Mouse (Mus musculus) gonadal fat pad, adult 2 months (tissue): ENCODE measurements at regions not wholly inside any gene's neighbourhood (a gene's known extent, or its start where the extent isn't known, plus 50 kb on each side); places are given as distances from the start of the nearest gene placed in this dataset.
"Not testable (repeated sequence)": the region's sequence is repeated elsewhere in the genome, so short reads cannot be mapped to it uniquely, and the experiment has no call there.

ENCODE experiments used
- DNase-seq: peaks from one replicate; pipeline ENCODE4 v3.0.0-alpha.2; 2012; ENCODE audit warnings: low read depth

GRCm38 (mm10) chr2:133738839-133739430 lies 187.0 kb downstream of the Bmp2 start:
- DNase-seq = no peak

- DNase-seq = no peak
These were observed 196.5 kb downstream of the Bmp2 start for GRCm38 (mm10) chr2:133748493-133748892.

GRCm38 (mm10) chr2:133749846-133750637 lies 198.1 kb downstream of the Bmp2 start:
- DNase-seq = no peak

- no peak for DNase-seq
These were observed 202.1 kb downstream of the Bmp2 start for GRCm38 (mm10) chr2:133754088-133754487.

GRCm38 (mm10) chr2:133761496-133761895 lies 209.5 kb downstream of the Bmp2 start:
- DNase-seq = peak; percentile 74

- no peak for DNase-seq
These were observed 216.6 kb downstream of the Bmp2 start for GRCm38 (mm10) chr2:133768546-133768945.

GRCm38 (mm10) chr2:133783588-133784342 lies 231.8 kb downstream of the Bmp2 start:
- DNase-seq = no peak

GRCm38 (mm10) chr2:133791031-133791430 lies 239.1 kb downstream of the Bmp2 start:
- DNase-seq = no peak

GRCm38 (mm10) chr2:133793293-133793692 lies 241.3 kb downstream of the Bmp2 start:
- no peak for DNase-seq

- no peak for DNase-seq
These were observed 250.7 kb downstream of the Bmp2 start for GRCm38 (mm10) chr2:133802666-133803065.

GRCm38 (mm10) chr2:133821418-133821817 lies 269.5 kb downstream of the Bmp2 start:
- no peak for DNase-seq

- no peak for DNase-seq
These were observed 277.4 kb downstream of the Bmp2 start for GRCm38 (mm10) chr2:133829406-133829805.

GRCm38 (mm10) chr2:133850485-133850884 lies 298.5 kb downstream of the Bmp2 start:
- DNase-seq = no peak

- not testable (repeated sequence) for DNase-seq
These were observed 323.0 kb downstream of the Bmp2 start for GRCm38 (mm10) chr2:133874982-133875381.

GRCm38 (mm10) chr2:133883682-133884081 lies 331.7 kb downstream of the Bmp2 start:
- DNase-seq = no peak

GRCm38 (mm10) chr2:133906269-133906668 lies 354.3 kb downstream of the Bmp2 start:
- DNase-seq = no peak
